Mouse (Mus musculus) kidney, adult 11 months (tissue): ENCODE data around the gene Macrod1.

ENCODE experiments used
- DNase-seq: peaks from one replicate; pipeline ENCODE4 v3.0.0; 2022

Gene Macrod1

DNA sequence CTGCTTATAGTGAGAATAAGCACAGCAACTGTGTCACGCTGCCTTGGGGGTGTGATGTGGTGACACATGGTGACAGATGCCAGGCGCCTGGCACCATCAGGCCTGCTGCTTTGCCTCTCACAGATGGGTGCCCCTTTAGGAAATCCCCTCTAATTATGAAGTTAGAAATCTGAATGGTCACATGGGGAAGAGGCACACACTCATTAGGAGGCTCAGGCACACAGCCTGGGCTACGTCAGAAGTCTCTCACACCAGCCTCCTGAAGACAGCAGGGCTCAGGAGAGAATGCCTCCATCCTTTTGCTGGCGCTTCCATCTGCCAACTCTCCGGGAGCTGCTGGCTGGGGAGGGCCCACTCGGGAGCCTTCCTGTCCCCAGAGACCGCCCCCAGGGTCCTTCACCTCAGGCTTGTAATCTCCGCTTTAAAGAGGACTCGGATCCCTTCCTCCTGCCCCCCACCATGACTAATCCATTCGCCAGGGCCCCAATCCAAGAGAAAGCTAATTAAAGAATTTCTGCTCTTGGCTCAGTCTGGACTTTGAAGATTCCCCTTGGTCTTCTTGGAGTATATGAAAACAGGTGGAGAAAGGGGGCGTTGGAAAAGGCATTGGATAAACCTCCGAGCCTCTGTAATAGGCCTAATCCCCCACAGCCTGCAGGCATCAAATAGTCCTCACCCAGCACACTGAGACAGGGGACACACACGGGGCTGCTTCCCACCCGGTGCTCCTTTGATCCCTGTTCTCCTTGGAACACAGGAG, 26.6 kb downstream of the Macrod1 start:
- DNase-seq, result no peak

DNA sequence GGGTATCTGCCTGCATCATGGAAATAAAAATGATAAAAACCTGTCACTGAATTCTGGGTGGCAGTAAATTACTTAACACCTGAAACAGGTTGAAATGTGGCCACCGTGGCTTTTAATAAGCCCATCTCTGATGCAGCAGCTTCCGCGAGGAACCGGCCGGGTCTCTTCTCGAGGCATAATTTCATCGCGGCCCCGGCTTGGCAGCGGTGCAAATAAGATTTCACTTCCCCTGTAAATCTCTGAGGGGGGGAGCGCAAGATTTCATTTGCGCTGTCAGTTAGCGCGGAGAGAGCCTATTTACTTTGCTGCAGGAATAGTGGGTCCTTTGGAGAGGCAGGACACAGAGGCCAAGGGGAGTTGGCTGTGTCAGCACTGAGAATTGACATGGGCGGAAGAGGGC, 28.1 kb downstream of the Macrod1 start:
- no peak for DNase-seq

DNA sequence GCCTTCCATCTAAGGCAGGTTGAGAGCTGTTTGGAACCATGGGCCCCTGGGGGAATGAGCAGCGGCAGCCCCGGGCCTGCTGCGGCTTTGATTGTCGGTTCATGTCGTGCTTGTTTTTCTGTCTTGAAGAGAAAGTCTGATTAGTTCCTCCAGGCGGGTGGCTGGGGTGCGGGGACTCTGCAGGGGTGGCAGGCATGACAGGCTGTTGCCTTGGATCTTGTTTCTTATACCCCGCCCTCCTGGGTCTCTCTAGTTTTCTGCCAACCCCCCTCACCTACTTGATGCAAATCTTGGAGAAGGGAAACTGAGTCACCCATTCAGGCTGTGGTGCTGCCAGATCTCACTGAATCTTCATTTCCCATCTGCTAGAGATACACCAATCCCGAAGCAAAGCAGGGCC, 31.9 kb downstream of the Macrod1 start:
- DNase-seq, result no peak

DNA sequence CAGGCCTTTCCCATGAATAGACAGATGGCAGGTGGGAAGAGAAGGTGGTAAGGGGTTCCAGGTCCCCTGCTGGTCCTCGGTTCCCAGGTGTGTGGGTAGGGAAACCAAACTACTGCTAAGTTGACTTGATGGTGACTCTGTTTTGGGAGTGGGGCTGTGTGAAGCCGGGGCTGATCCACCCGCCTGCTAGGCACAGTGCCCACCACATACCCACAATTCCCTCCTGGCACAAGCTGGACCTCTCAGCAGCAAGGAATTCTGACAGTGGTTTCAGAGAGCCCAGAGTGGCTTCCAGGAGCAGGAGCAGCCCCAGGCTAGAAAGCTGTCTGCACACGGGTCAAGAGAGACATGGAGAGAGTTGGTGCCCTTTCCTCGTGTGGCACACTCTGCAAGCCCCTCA, 32.4 kb downstream of the Macrod1 start:
- DNase-seq, result no peak

DNA sequence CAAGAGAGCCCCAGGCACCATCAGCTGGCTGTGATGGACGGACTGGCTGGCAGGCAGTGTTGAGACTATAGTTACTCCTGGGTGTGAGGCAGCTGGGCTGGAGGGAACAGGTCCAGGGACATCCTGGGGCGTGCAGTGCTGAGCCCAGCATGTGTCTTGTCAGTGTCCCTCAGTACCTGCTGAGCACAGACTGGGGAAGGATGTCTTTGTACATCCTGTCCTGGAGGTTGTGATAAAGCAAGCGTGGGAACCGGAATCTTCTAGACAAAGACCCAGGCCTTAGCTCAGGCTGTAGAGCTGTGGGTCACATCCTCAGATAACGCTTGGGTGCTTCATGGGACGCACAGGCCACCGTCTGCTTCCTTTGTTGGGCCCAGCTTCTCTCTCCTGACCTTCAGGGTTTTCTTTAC, 33.2 kb downstream of the Macrod1 start:
- no peak for DNase-seq

DNA sequence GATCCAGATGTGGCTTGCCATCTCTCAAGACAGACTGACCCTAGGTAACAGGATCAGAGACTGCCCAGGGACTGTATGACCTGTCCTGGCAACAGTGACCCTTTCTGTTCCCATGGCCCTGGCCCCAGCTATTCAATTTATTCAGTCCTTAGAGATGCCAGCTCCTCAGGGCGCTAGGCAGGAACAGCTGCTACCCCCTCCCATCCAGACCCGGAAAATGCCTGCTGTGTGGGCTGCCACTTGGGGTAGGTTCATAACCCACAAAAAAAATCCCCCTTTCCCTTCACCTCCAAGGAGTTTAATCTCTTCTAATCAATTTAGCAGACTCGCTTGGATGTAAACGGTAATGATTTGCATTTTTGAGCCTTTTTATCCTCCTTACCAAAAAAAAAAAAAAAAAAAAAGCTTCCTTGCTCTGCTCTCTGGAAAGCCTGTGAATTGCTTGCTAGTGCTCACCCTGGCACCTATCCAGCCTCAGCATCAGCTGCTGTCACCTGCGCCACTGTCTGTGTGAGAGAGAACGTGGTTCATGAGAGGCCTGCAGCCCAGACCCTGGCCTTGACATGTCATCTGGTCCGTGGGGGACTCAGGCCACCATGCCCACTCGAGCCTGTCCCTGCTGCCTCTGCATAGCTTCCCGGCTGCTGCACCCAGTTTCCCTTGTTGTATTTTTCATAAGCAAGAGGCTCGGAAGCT, 33.9 kb downstream of the Macrod1 start:
- no peak for DNase-seq

DNA sequence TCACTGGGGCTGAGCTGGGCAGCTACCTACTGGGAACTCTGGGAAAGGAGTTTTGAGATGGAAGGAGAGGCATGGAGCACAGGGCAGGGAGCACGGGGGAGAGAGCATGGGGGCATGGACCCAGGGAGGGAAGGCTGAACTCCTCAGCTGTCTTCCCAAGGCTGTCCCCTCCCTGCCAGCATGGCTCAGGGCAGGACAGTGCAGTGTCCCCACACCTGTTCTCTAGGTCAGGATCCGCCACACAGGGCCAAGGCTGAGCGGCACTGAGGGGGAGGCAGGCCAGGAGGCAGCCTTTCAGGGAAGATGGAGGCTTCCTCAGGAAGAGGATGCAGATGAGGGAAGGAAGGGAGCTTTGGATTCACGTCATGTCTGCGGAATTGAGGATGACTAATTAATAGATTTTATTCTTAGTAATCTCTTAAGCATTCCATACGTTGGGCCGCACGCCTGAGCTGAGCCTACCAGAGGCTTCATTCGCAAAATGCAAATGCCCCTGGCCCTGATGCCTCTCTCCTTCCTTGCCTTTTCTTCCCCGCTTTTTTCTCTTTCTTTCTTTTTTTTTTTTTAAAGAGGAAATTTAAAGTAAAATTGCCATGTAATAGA, 34.9 kb downstream of the Macrod1 start:
- DNase-seq, result no peak

DNA sequence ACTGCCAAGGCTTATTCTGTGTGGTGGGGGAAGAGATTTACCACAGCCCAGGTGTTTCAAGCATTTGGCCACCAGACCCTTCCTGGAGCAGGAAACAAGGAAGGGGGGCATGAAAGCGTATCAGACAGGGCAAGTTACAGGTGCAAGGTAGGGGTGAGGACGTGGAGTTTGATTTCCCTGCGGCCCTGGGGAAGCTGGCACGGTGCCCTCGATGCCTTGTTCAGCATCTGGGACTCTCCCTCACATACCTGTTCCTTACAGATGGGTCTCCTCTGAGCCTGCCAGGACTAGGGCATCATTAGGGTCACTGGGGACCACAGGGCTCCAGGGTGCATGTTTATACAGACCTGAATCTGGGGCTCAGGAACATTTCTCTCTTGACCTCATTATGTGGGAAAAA, 36.1 kb downstream of the Macrod1 start:
- no peak for DNase-seq

DNA sequence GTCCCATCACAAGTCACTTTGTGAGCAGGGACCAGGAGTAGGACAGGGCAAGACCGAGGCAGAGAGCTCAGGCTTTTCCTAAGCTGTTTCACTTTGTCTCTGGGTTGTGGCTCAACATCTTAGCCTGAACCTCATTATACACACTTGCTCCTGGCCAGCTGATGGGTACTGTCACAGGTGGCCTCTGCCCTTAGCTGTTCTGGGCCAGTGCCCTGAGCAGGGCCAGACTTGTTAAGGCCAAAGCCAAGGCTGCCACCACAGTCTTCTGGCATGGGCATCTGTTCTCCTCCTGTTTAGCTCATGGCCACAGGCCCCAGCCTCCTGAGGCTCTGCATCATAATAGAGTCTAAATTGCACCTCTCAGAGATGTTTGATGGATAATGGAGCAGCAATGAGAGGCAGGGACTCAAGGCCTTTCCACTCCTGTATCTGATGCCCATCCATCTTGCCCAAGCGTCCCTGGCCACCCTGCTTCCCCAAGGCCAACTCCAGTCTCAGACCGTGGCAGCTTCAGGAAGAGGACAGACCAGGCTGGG, 43.1 kb downstream of the Macrod1 start:
- no peak for DNase-seq

DNA sequence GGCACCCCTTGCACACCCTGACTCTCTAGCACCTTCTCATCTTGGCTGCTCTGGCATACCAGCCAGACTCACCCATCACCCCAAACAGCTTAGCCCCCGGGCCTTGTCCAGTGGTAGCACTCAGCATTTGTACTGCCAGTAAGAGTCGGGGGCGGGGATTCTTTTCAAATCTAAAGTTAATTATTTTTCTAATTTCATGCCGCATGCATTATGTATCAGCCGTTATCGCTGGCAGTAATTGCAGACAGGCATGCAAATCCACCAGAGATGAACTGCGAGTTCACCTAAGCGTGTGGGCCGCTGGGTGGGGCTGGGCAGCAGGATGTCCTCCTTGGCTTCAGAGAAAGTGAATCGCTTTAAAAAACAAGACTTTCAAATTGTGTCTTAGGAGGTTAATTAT, 45.4 kb downstream of the Macrod1 start:
- DNase-seq, result no peak

DNA sequence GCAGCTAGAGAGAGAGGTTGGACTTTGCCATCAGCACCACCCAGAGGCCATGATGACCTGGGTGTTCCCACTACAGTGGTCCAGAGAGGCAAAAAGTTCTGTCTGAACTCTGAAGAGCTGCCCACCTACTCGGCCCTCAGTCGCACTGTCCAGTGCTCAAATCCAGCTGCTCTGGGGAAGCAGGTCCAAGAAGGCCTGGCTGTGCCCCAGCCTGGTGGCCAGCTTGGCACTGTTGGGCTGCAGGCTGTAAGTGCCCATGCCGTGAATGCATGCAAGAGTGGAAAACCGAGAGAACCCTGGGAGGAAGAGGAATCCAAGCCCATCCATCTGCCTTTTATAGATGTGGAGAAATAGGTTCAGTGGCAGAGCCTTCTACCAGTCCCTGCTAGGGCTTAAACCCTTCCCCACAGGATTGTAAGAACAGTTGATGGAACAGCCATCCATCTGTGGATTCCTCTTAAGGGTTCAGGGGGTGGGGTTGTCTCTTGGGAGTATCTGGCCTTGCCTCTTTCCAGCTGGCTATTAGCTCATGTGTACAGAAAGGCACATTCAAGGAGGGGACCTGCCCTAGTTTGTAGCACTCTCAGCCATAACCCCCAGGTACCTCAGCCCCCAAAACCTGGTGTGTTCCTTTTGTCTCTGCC, 46.9 kb downstream of the Macrod1 start:
- no peak for DNase-seq

DNA sequence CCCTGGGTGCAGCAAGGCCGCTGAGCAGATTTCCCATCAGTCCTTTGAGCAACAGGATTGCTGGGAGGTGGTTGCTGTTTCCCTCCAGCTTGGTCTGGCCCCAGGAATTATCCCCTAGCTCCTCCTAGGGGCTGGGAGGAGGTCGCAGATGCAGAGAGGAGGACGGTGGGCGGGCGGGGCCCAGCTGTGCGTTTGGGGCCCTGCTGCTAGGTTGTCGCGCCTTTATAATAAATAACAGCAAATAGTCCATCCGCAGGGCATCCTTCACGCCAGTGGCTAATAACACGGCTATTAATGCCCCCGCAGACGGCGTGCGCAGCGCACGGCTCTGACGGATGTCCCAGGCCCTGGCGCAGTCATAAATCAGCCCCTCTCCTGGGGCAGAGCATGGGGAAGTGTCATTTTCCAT, 47.4 kb downstream of the Macrod1 start:
- DNase-seq, result no peak

DNA sequence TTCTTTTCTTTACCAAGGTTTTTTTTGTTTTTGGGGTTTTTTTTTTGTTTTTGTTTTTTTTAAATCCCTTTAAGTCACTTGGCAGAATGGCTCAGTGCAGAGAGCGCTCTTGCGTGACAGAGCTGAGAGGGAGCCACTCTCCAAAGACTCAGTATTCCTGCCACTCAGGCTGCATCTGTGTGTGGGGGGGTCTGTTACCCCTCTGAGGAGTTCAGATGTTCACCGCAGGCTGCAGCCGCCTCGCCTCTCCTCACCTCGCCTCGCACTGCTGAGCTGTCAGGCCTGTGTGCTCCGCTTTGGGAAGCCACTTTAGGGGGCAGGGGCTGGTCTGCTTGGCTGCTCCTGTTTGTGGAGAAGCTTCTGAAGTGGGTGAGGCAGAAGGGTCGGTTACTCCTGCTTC, 48.9 kb downstream of the Macrod1 start, which contains the start of gene Flrt1:
TSS of gene Flrt1 (minus strand) at position 186 of the 400 bp plus-strand sequence.
- DNase-seq, result no peak

DNA sequence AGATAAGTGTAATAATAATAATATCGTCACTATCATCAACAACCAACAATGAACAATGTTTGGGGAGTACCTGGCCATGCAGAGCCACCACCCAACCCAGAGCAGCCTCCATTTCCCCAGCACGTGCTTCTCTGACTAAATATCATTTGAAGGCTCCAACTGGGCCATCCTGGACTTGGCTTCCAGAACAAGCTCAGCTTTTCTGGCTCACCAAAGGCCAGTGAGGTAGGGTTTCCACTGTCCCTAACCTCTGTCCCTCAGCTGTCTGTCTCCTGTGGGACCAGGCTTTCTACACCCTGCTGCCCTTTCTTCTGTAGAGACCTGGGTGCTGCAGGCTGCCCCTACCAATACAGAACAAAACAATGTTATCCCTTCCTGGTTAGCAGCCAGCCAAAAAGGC, 50.0 kb downstream of the Macrod1 start:
- no peak for DNase-seq

DNA sequence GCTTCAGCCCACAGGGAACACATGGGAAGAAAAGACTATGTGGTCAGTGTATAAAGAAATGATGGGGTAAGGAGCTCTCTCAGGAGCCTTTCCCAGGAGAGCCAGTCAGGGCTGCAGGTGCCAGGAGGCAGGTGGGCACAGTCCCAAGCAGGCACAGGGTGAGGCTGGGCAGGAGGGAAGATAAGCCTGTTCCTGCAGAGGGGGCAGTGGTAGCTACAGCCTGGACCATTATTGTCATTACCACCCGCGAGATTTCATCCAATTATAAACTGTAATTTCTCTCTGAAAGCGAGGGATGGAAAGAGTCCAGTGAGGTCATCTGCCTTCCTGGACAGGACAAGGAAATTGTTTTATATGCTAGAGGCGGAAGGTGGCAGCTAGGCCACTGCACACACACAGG, 50.6 kb downstream of the Macrod1 start:
- no peak for DNase-seq

DNA sequence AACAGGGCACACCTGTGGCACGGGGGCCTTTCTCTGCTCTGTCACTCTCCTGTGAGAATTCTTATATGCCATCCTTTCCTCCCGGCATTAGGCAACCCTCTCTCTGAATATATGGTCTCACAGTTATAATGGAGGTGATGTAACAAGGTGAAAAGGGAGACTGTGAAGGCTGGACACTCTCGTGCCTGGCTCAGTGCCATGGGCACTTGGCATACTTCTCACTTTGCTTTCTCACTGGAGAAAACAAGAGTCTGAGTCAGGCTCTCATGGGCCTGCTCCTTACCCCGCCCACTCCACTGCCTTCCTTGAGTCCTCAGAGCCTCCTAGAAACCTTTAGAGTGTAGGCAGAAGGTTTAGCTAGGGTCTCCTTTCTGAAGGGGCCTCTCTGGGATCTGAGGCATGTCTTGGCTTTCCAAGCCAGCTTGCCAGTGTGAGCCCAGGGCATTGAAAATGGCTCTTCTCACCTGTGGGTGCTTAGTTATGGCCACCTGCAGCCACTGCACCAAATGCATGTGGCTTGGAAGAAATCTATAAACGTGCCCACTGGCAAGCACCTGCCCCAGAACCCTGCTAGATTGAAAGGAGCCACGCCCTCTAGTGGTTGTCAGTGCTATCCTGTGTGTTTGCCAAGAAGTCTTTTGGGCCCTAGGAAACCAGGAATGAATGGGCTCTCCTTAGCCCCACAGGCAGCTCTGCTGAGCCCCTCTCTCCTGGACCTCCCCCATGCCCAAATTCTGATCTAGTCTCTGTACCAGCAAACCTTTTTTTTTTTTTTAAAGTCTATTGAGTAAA, 51.7 kb downstream of the Macrod1 start:
- peak; percentile 75 for DNase-seq

DNA sequence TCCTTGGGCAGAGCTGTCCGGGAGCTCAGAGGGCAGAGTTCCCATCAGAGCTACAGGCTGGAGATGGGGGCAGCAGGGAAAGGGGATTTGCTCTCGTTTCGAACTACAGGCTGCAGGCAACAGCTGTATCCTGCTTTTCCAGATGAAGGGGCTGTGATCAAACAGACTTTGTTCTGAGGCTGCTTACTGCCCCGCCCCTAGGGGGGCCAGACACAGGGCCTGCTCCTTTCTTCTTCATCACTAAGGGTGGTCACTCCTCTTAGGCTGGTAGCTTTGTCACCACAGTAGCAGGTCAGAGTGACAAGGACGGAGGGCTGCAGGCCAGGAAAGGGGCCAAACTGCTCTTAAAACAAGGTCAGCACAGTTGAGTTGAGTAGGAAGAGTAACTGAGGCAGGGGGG, 53.5 kb downstream of the Macrod1 start:
- DNase-seq, result no peak

DNA sequence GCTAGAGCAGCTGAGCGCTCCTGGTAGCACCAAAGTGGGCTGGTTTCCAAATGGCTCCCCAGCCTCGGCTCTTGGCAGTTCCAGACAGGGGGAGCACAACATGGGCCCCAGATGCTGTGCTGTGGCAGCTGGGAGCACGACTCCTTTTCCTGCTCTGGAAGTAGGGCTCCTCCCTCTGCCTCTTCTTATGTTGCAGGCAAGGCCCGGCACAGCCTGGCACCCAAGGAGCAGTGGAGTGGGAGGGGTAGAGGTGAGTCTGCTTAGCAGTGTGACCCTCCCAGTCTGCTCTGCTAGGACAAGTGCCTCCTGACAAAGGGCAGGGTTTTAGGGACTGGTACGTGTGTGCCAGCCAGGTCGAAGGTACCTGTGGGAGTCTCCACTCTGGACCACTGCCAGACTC, 54.3 kb downstream of the Macrod1 start:
- peak; percentile 49 for DNase-seq

DNA sequence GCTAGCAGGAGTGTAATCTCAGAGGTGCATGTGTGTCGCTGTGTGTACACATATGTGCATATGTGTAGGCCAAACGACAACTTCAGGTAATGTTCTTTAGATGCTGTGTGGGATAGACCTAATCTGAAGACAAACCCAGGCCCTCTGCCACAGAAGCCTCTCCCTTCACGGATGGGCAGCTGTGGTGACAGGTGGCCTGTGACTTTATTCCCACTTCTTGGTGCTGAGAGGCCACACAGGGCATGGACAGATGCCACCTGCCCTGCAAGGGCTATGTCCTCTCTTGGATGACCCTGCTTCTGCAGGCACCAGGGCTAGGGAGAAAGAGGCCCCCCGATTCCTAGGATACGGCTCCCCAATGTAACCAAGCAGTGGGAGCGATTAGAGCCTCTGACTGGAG, 54.7 kb downstream of the Macrod1 start:
- DNase-seq, result no peak

DNA sequence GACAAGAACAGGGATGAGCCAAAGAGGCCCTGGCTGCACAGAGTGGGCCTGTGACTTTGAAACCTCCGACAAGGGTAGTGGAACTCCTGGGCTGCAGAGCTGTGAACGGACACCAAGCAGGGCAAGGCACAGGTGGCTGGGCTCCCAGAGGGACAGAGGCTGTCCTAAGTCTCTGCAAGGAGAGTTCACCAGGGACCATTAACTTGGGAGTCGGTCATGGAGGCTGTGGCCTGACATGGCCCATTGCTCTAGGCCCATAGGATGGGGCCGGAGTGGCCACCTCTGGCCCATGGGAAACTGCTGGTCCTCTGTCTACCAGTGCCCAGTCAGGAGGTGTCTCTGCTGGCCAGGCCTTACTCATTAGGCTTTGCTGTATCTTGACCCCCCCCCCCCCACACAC, 55.1 kb downstream of the Macrod1 start:
- DNase-seq, result no peak

DNA sequence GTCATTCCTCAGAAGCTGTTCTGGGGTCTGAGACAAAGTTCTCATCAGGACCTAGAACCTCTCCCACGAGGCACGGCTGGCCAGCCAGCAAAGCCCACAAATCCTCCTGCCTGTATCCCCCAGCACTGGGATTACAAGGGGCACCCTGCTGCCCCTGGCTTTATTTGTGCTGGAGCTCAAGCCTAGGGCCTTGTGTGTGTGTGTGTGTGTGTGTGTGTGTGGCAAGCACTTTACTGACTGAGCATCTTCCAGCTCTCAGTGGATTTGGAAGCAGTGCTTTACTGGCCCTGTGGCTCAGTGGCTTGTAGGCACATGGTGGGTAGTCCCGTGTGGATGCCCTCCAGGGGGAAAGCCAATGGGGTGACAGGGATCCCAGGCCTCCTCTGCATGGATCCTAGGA, 56.0 kb downstream of the Macrod1 start:
- DNase-seq, result no peak

DNA sequence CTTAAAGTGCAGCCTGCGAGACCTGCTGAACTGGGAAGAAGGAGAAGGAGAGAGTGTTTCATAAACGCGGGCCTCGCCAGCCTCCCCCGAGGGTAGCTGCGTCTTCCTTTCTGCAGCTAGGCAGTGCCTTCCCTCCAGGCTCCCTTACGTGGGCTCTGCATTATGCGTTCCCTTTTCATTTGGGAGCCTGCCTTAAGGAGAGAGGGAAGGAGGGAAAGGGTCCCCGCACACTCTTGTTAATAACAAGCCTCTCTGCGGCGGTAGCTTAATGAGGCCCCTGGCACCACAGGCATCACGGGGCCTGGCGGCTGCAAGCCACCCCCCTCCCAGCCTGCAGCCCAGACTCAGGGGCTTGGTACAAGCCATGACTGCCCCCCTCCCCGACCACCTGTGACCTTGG, 57.0 kb downstream of the Macrod1 start:
- DNase-seq, result no peak
